Mouse (Mus musculus) monocyte, adult 5-6 weeks (primary cell): ENCODE measurements around the gene Prrt1. TPM values are rescaled to one million over a fixed set of nuclear protein-coding genes. Genes with fewer than 3 reads are reported as not detected.

ENCODE experiments used
- ATAC-seq: fragments of 153-309, 156-312 bp; replicated peaks from 2 replicates; pipeline ENCODE4 v1.8.0; 2017; ENCODE audit warnings: mild to moderate bottlenecking; ENCODE audit not compliant: low TSS enrichment, insufficient number of reproducible peaks, severe bottlenecking, poor library complexity, low FRiP score
- total RNA-seq: library from RNA; stranded (forward); fragments of 200-1000, 200-491, 200-594 nt; gene quantifications from 3 replicates; pipeline ENCODE4 v1.2.3, GENCODE M21; 2017

The Prrt1 gene
- total RNA-seq, 1 experiment from 2014 or later = 0.29 TPM

GRCm38 (mm10) chr17:34593752-34594525, 35.4 kb upstream of the Prrt1 start:
- no peak for ATAC-seq

- ATAC-seq = no peak
Measured at GRCm38 (mm10) chr17:34596098-34596497, 33.2 kb upstream of the Prrt1 start.

- no peak for ATAC-seq
Measured at GRCm38 (mm10) chr17:34597566-34598095, 31.7 kb upstream of the Prrt1 start, which contains the start of gene Ager. Gene Ager, plus strand, starts transcription at chr17:34597862.

GRCm38 (mm10) chr17:34599891-34600290, 29.4 kb upstream of the Prrt1 start:
- no peak for ATAC-seq

- no peak for ATAC-seq
Measured at GRCm38 (mm10) chr17:34601796-34602195, 27.5 kb upstream of the Prrt1 start.

GRCm38 (mm10) chr17:34603375-34604060, 25.8 kb upstream of the Prrt1 start, which contains the start of gene Rnf5:
Gene Rnf5, minus strand, starts transcription at chr17:34603690.
- ATAC-seq = peak; percentile 74

GRCm38 (mm10) chr17:34604061-34604508, 25.2 kb upstream of the Prrt1 start, which contains the start of gene Agpat1:
Gene Agpat1, plus strand, starts transcription at chr17:34604262.
- ATAC-seq = peak; percentile 77

GRCm38 (mm10) chr17:34604511-34605237, 24.7 kb upstream of the Prrt1 start:
- peak; percentile 1; the same call in 1 of the 2 replicates for ATAC-seq

GRCm38 (mm10) chr17:34605609-34606008, 23.7 kb upstream of the Prrt1 start:
- peak; percentile 40 for ATAC-seq

- ATAC-seq = no peak
Measured at GRCm38 (mm10) chr17:34606186-34607039, 22.9 kb upstream of the Prrt1 start.

- ATAC-seq = no peak
Measured at GRCm38 (mm10) chr17:34607997-34608396, 21.3 kb upstream of the Prrt1 start.

- ATAC-seq = no peak
Measured at GRCm38 (mm10) chr17:34611050-34611449, 18.3 kb upstream of the Prrt1 start.

- no peak for ATAC-seq
Measured at GRCm38 (mm10) chr17:34613054-34613645, 16.2 kb upstream of the Prrt1 start.

GRCm38 (mm10) chr17:34613830-34614229, 15.5 kb upstream of the Prrt1 start:
- no peak for ATAC-seq

- no peak for ATAC-seq
Measured at GRCm38 (mm10) chr17:34615871-34616270, 13.5 kb upstream of the Prrt1 start, which contains the start of gene Egfl8. Gene Egfl8, minus strand, starts transcription at chr17:34615971.

GRCm38 (mm10) chr17:34618999-34619398, 10.3 kb upstream of the Prrt1 start:
- ATAC-seq = peak; percentile 77

GRCm38 (mm10) chr17:34621006-34621405, 8.3 kb upstream of the Prrt1 start:
- no peak for ATAC-seq

- ATAC-seq = no peak
Measured at GRCm38 (mm10) chr17:34623161-34623560, 6.2 kb upstream of the Prrt1 start.
